Mouse (Mus musculus) hindbrain, embryonic 14.5 days (tissue): ENCODE results near the gene Psmd4. TPM values are rescaled to one million over a fixed set of nuclear protein-coding genes. Genes with fewer than 3 reads are reported as not detected.

Experiments used
- ATAC-seq: fragments of 200-750 bp; cut with Nextera tagmentation; 2 replicates; pipeline ENCODE4 v1.8.0; 2017; ENCODE audit warnings: moderate number of reproducible peaks, mild to moderate bottlenecking, moderate TSS enrichment, moderate library complexity; ENCODE audit not compliant: low FRiP score
- DNase-seq: peaks from one replicate; pipeline ENCODE4 v3.0.0-alpha.2; 2015; ENCODE audit warnings: low spot score
- H3K27ac ChIP-seq: fragments of 300-500 bp; sonication (generic); 2 replicates; pipeline ENCODE4 v1.5.1; 2014; ENCODE audit warnings: mild to moderate bottlenecking, moderate library complexity
- H3K27me3 ChIP-seq: fragments of 300-500 bp; sonication (generic); 2 replicates; pipeline ENCODE4 v1.6.1; 2014; ENCODE audit warnings: mild to moderate bottlenecking, low read length, mixed read lengths; ENCODE audit not compliant: control insufficient read depth, insufficient read depth
- H3K36me3 ChIP-seq: fragments of 300-500 bp; sonication (generic); replicated peaks from 2 replicates; pipeline ENCODE4 v1.6.1; 2014; ENCODE audit not compliant: control insufficient read depth, insufficient read depth
- H3K4me1 ChIP-seq: fragments of 300-500 bp; sonication (generic); replicated peaks from 2 replicates; pipeline ENCODE4 v1.6.1; 2014; ENCODE audit warnings: antibody characterized with exemption, low read length, mixed read lengths; ENCODE audit not compliant: control insufficient read depth, insufficient read depth
- H3K4me2 ChIP-seq: fragments of 300-500 bp; sonication (generic); replicated peaks from 2 replicates; pipeline ENCODE4 v1.6.1; 2014; ENCODE audit warnings: mild to moderate bottlenecking, moderate library complexity
- H3K4me3 ChIP-seq: fragments of 300-500 bp; sonication (generic); replicated peaks from 2 replicates; pipeline ENCODE4 v1.5.1; 2014; ENCODE audit warnings: mild to moderate bottlenecking, low read length
- H3K9ac ChIP-seq: fragments of 300-500 bp; sonication (generic); 2 replicates; pipeline ENCODE4 v1.6.1; 2014
- H3K9me3 ChIP-seq: fragments of 300-500 bp; sonication (generic); 2 replicates; pipeline ENCODE4 v1.6.1; 2016; ENCODE audit warnings: low read length; ENCODE audit not compliant: control insufficient read depth
- WGBS: fragments of 180-500 bp; shearing (Covaris S2); extraction: QIAGEN DNeasy Blood & Tissue Kit; methylation state at CpG from one replicate; pipeline ENCODE4 v1.1.7; 2014; 5-methylcytosine and 5-hydroxymethylcytosine counted together
- polyA plus RNA-seq: library from polyadenylated mRNA; unstranded; fragments of >200 nt; fragmentation: Nextera tagmentation; extraction: Ambion mirVana; gene quantifications from 2 replicates; pipeline ENCODE4 v1.2.1, GENCODE M21; 2014

Gene Psmd4
- 238 and 248 TPM in 2 replicates for polyA plus RNA-seq

DNA sequence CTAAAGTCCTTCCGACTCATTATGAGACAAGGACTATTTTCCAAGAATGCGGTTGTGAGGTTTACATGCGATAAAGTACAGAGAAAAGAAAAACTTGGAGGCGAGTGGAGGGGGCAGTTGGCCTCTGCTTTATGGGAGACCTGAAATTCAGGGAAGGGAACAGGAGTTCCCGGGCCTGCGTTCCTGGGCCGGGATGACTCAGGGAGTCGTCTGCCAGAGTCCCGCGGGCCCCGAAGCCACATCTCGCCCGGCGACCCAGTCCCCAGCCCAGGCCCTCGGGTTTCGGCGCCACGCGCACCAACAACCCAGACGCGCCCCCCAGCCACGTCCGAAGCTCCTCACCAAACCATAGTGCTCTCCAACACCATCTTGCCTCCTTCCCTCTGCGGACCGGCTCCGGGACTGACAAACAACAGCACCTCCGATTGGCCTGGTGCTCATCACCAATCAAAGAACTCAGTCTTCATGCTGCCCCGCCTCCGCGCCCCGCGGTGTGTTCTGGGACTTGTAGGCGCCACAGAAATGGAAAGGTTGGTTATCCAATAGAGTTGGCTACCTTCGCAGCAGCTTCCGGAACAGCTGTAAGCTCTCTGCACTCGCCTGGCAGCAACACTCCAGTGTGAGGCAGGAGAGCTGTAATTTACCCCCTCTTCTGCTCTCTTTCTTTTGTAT, at the start of gene Psmd4:
Psmd4 (minus strand) TSS at position 449 of the 672 bp plus-strand sequence.
- WGBS, result under 1% methylated on average over 34 of the region's 36 CpGs

DNA sequence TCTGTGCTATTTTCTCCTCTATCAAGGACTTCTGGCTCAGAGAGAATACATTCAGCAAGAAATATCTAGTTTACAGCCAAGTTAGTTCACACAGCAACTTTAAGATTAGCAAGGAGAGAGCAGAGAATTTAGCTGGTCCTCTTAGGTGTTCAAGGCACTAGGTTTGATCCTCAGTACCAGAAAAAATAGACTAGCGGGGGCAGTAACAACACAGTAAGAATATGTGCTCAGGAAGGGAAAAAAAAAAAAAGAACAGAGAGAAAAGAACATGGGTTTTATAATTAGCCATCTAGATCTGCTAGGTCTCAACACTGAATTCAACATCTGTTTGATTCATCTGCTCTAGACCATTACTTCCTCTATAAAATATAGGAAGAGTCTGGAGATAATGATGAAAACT, 45.7 kb upstream of the Psmd4 start:
- no peak for DNase-seq
- Histone ChIP-seq H3K9ac (no peak overlapping the region), H3K27ac (no peak overlapping the region), H3K4me1 (no peaks in the 10 kb centered on the region), H3K4me3 (no peak overlapping the region), H3K27me3 (no peaks in the 10 kb centered on the region), H3K9me3 (no peaks in the 10 kb centered on the region), H3K36me3 (no peaks in the 10 kb centered on the region), H3K4me2 (no peak overlapping the region)
- 97% methylated on average over 1 of the region's 1 CpGs for WGBS
- ATAC-seq, result no peak

More for the DNA sequence above, at the start of gene Psmd4:
- ATAC-seq (peak; percentile 99), DNase-seq (peak; percentile 98)
- H3K9me3 ChIP-seq, result no peaks in the 10 kb centered on the region
- H3K27ac ChIP-seq, result peak within 1 kb of the TSS; percentile 48
- peaks cover 14% of the 10 kb centered on the region for H3K4me1 ChIP-seq
- H3K27me3 ChIP-seq, result no peaks in the 10 kb centered on the region
- H3K9ac ChIP-seq, result peak within 1 kb of the TSS; percentile 89
- H3K4me2 ChIP-seq, result peak within 1 kb of the TSS; percentile 82
- peaks cover 18% of the 10 kb centered on the region for H3K36me3 ChIP-seq
- H3K4me3 ChIP-seq, result peak within 1 kb of the TSS; percentile 93

DNA sequence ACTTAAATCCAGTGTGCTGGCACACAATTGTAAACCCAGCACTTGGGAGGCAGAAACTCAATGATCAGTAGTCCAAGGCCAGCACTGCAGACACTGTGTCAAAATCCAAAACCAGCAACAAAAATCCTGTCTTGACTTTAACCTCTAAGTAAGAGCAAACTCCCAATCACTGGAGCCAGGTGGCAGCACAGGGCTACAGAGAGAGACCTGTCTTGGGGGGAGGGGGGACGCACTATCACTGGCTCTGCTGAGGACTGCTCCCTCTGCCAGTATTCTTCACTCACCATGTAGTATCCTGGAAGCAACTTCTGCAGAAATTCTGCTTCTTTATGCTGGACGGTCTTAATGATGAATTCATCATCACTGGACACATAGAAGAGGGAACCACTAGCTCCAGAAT, 29.2 kb upstream of the Psmd4 start:
- no peak overlapping the region for H3K4me3 ChIP-seq
- WGBS, result 96% methylated on average over 2 of the region's 2 CpGs
- no peaks in the 10 kb centered on the region for H3K4me1 ChIP-seq
- no peaks in the 10 kb centered on the region for H3K9me3 ChIP-seq
- no peak overlapping the region for H3K4me2 ChIP-seq
- H3K36me3 ChIP-seq, result peaks cover 94% of the 10 kb centered on the region
- no peak overlapping the region for H3K9ac ChIP-seq
- no peak for DNase-seq
- ATAC-seq, result no peak
- H3K27ac ChIP-seq, result no peak overlapping the region
- H3K27me3 ChIP-seq, result no peaks in the 10 kb centered on the region

DNA sequence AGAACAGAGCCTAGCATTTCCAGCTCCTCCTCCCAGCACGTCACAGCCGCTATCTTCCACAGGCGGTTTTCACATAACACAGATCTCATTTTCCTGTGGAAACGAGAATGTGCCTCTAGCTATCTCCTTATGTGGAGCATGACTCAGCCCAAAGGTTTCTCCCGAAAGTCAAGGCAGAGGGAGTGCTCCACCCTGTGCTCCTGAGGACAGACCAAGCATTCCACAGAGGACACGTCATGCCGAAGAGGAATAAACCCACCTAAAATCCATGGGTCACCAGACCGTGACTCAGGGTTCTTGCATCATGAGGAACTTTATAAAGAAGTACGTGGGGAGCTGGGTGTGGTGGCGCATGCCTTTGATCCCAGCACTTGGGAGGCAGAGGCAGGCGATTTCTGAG, 24.2 kb upstream of the Psmd4 start:
- 96% methylated on average over 11 of the region's 11 CpGs for WGBS
- Histone ChIP-seq H3K4me2 (no peak overlapping the region), H3K9me3 (no peaks in the 10 kb centered on the region), H3K27me3 (no peaks in the 10 kb centered on the region), H3K4me1 (no peaks in the 10 kb centered on the region), H3K27ac (no peak overlapping the region), H3K9ac (no peak overlapping the region), H3K36me3 (peaks cover 98% of the 10 kb centered on the region), H3K4me3 (no peak overlapping the region)
- ATAC-seq (no peak), DNase-seq (no peak)

DNA sequence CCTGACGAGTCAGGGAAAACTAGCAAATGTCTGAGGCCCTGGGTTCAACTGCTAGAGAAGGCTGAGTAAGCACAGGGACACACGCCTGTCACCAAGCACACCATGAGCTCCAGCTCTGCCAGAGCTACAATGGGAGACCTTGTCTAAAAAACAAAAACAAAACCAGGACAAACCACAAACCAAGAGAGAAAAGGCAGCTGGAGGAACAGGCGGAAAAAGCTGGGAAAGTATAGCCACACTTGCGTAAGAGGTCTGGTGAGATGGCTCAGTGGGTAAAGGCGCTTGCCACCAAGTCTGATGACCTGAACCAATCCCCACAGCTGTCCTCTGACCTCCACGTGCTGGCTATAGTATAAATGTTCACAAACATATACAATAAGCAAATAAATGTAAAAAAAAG, 23.7 kb upstream of the Psmd4 start:
- no peak overlapping the region for H3K4me2 ChIP-seq
- 92% methylated on average over 6 of the region's 6 CpGs for WGBS
- H3K4me1 ChIP-seq, result no peaks in the 10 kb centered on the region
- H3K4me3 ChIP-seq, result no peak overlapping the region
- no peaks in the 10 kb centered on the region for H3K27me3 ChIP-seq
- H3K9ac ChIP-seq, result no peak overlapping the region
- peaks cover 98% of the 10 kb centered on the region for H3K36me3 ChIP-seq
- ATAC-seq (no peak), DNase-seq (no peak)
- no peak overlapping the region for H3K27ac ChIP-seq
- no peaks in the 10 kb centered on the region for H3K9me3 ChIP-seq

DNA sequence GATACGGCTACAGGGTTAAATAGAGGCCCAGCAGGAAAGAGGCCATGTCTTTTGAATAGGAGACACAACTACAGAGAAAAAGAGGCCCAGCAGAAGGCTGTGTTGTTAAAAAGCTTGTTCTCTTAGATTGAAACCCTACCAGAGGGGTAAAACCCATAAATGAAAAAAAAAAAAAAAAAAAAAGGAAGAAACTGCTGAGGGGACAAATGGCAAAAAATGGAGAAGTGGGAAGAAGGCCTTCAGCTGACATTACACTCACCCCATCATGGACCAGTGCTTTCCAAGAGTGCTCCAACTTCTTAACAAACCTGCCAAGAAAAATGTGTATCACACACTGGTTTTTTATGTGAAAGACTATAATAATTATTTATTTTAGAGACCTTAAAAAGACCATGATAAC, 23.1 kb upstream of the Psmd4 start:
- Histone ChIP-seq H3K4me3 (no peak overlapping the region), H3K9me3 (no peaks in the 10 kb centered on the region), H3K27ac (no peak overlapping the region), H3K4me2 (no peak overlapping the region), H3K9ac (no peak overlapping the region), H3K36me3 (peaks cover 98% of the 10 kb centered on the region), H3K4me1 (no peaks in the 10 kb centered on the region), H3K27me3 (no peaks in the 10 kb centered on the region)
- no peak for ATAC-seq
- WGBS, result 79% methylated on average over 1 of the region's 1 CpGs
- DNase-seq, result no peak

DNA sequence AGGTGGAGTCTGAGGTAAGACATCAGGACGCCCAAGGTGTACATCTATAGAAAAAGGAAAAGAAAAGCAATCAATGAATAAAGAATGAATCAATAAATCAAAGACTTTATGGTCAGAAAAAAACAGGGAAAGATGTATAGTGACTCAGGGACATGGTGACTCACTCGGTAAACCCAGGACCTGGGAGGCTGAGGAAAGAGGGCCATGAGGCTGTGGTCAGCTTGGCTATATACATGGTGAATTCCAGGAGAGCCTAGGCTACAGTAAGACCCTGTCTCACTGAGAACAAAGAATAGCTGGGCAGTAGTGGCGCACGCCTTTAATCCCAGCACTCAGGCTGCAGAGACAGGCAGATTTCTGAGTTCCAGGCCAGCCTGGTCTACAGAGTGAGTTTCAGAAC, 21.3 kb upstream of the Psmd4 start:
- Histone ChIP-seq H3K9me3 (no peaks in the 10 kb centered on the region), H3K27me3 (no peaks in the 10 kb centered on the region), H3K4me1 (no peaks in the 10 kb centered on the region), H3K27ac (no peak overlapping the region), H3K4me3 (no peak overlapping the region), H3K36me3 (peaks cover 98% of the 10 kb centered on the region), H3K9ac (no peak overlapping the region), H3K4me2 (no peak overlapping the region)
- DNase-seq (no peak), ATAC-seq (no peak)
- 97% methylated on average over 4 of the region's 4 CpGs for WGBS

DNA sequence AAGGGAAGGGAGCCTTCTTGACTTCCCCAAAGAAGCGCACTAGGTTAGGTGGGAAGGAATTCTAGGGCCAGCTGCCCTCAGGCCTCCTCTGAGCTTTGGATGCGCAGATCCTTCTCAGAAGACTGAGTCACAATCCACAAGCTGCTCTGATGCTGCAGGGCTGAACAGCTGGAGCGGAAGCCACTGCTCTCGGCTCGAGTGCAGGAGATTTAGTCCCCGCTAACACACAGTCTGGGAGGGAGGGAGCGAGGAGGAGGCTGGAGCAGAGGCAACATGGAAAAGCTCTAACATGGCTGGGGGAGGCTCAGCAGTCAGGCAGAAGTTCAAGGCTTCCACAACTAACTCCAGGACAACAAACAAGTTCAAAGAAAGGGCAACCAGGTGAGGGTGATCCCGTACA, 15.7 kb upstream of the Psmd4 start:
- Histone ChIP-seq H3K27ac (no peak overlapping the region), H3K9ac (no peak overlapping the region), H3K36me3 (peaks cover 65% of the 10 kb centered on the region), H3K4me3 (no peak overlapping the region), H3K4me1 (no peaks in the 10 kb centered on the region), H3K4me2 (no peak overlapping the region), H3K27me3 (no peaks in the 10 kb centered on the region), H3K9me3 (no peaks in the 10 kb centered on the region)
- DNase-seq, result no peak
- ATAC-seq, result no peak
- 86% methylated on average over 8 of the region's 8 CpGs for WGBS

DNA sequence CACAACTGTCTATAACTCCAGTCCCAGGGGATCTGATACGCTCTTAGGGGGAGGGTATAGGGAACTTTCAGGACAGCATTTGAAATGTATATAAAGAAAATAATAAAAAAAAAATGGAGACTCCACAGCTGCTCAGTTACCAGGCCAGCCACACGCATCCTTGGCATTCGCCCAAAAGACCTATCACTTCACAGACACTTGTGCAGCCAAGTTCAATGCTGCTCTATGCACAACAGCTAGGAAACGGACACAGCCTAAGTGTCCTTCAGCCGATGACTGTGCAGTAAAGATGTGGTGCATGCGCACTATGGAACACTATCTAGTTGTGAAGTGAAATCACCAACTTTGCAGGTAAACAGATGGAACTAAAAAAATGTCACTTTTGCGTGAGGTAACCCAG, 13.9 kb upstream of the Psmd4 start:
- Histone ChIP-seq H3K9ac (no peak overlapping the region), H3K9me3 (no peaks in the 10 kb centered on the region), H3K27me3 (no peaks in the 10 kb centered on the region), H3K27ac (no peak overlapping the region), H3K4me3 (no peak overlapping the region), H3K4me2 (no peak overlapping the region), H3K4me1 (no peaks in the 10 kb centered on the region), H3K36me3 (peaks cover 48% of the 10 kb centered on the region)
- no peak for ATAC-seq
- DNase-seq, result no peak
- 92% methylated on average over 7 of the region's 7 CpGs for WGBS
